28 mouse cellular contexts compared by ENCODE assay signal in the genomic region with DNA sequence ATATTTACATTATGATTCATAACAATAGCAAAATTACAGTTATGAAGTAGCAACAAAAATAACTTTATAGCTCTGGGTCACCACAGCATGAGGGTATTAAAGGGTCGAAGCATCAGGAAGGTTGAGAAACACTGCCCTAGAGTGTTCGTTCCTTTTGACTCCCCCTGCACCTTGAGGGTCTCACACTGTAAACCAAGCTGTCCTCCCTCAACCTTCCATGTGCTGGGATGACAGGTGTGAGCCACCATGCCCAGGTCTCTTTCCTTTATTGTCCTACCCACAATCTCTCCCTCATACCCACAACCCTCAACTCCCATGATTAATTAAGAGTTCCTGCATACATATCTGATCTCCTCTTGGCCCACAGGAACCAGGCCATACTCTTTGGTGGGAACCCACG. TPM values are rescaled to one million over a fixed set of nuclear protein-coding genes. Genes with fewer than 3 reads are reported as not detected.
"Had no signal": no experiment of that assay in that cellular context is flagged by ENCODE, and none has a peak within 500 bp of the region (broad histone marks: within the 10 kb centered on the region; RNA-seq: fewer than 3 reads in every experiment).

No protein-coding gene starts in this region.

- H3K27ac ChIP-seq: embryonic facial prominence, embryonic 10.5 days; embryonic facial prominence, embryonic 12.5 days; embryonic facial prominence, embryonic 13.5 days; embryonic facial prominence, embryonic 15.5 days; forebrain, embryonic 10.5 days; forebrain, embryonic 12.5 days; forebrain, embryonic 13.5 days; forebrain, embryonic 15.5 days; gastrocnemius, adult 2 months had no signal

- H3K4me2 ChIP-seq: embryonic facial prominence, embryonic 12.5 days; embryonic facial prominence, embryonic 13.5 days; embryonic facial prominence, embryonic 15.5 days; forebrain, embryonic 12.5 days; forebrain, embryonic 13.5 days; forebrain, embryonic 15.5 days had no signal

- H3K27me3 ChIP-seq: embryonic facial prominence, embryonic 12.5 days; embryonic facial prominence, embryonic 13.5 days; embryonic facial prominence, embryonic 15.5 days; forebrain, embryonic 12.5 days; forebrain, embryonic 13.5 days; forebrain, embryonic 15.5 days had no signal

- H3K4me1 ChIP-seq: embryonic facial prominence, embryonic 12.5 days; embryonic facial prominence, embryonic 13.5 days; embryonic facial prominence, embryonic 15.5 days; forebrain, embryonic 13.5 days; forebrain, embryonic 15.5 days had no signal

- H3K9ac ChIP-seq: embryonic facial prominence, embryonic 12.5 days; embryonic facial prominence, embryonic 13.5 days; embryonic facial prominence, embryonic 15.5 days; forebrain, embryonic 12.5 days; forebrain, embryonic 13.5 days; forebrain, embryonic 15.5 days; forebrain, postnatal 0 days had no signal

- DNase-seq: cerebellum, adult 18-20 months; cerebellum, adult 2 months; cerebellum, adult 8-10 months; cerebellum, adult 9-10 months; cerebellum, adult 9-11 months; cerebellum, postnatal 10 days; cerebellum, postnatal 14 days; cerebellum, postnatal 25 days; cerebellum, postnatal 36 days; embryo, embryonic 11 days; forebrain, postnatal 0 days; gastrocnemius, adult 2 months; gastrocnemius, postnatal 10 days; gastrocnemius, postnatal 14 days; gastrocnemius, postnatal 25 days; gastrocnemius, postnatal 36 days; heart, adult 18-20 months had no signal

- H3K9me3 ChIP-seq: embryonic facial prominence, embryonic 10.5 days; embryonic facial prominence, embryonic 12.5 days; embryonic facial prominence, embryonic 13.5 days; embryonic facial prominence, embryonic 15.5 days; forebrain, embryonic 10.5 days; forebrain, embryonic 12.5 days; forebrain, embryonic 13.5 days; forebrain, embryonic 15.5 days had no signal

- ATAC-seq: forebrain, embryonic 13.5 days; forebrain, embryonic 14.5 days; forebrain, embryonic 15.5 days; forebrain, embryonic 16.5 days; forebrain, postnatal 0 days had no signal

- H3K4me3 ChIP-seq: embryonic facial prominence, embryonic 10.5 days; embryonic facial prominence, embryonic 12.5 days; embryonic facial prominence, embryonic 13.5 days; embryonic facial prominence, embryonic 15.5 days; erythroblast, embryonic 14.5 days; forebrain, embryonic 10.5 days; forebrain, embryonic 12.5 days; forebrain, embryonic 13.5 days; forebrain, embryonic 15.5 days; gastrocnemius, adult 2 months had no signal

RNA-seq across cellular contexts. Expression of gene Dnaic2, which starts 15.8 kb away (rescaled TPM):
- polyA plus RNA-seq: erythroblast, embryonic 14.5 days had no signal

RNA-seq across cellular contexts. Expression of gene Kif19a, which starts 53.8 kb away (rescaled TPM):
- polyA plus RNA-seq: erythroblast, embryonic 14.5 days had no signal
